Mouse (Mus musculus) embryonic fibroblast, embryonic 13.5 days (primary cell): Measurements from ENCODE around the gene Gp5.

ENCODE experiments used
- CTCF ChIP-seq: IDR thresholded peaks from 2 replicates; pipeline ENCODE4 v1.5.1; 2011; ENCODE audit warnings: mild to moderate bottlenecking, control low read depth, low read length, moderate library complexity, borderline replicate concordance; ENCODE audit not compliant: insufficient read depth
- POLR2A ChIP-seq: IDR thresholded peaks from 2 replicates; pipeline ENCODE4 v1.6.1; 2011; ENCODE audit warnings: low read depth, mild to moderate bottlenecking, control low read depth, low read length, moderate library complexity

DNA sequence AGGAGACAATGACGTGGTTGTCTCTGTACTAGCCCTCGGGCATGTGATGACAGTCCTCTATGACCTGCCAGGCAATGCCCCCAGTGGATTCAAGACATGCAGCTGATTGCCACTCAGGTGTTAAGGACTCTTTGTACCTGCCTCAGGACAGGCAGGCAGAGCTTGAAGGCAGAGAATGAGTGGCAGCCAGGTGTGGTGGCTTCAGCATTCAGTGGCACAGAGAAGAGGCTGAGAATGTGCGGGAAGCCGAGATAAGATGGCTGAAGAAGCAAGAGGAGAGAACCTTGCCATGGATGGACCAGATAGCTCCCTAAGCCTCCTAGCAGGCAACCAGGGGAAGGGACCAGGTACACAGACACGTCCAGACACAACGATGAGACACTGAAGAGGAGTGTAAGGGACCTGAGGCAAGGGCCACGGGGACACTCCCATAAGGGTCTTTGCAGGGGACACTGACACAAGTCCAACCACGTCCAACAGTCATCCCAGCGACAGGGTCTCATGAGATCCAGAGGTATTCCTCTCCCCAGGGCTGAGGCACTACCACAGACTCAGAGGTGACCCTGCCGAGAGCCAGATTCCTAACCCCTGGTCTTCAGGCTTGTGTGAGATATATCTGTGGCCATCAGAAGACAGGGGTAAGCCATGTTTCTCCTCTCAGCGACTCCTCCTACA lies 13.8 kb downstream of the Gp5 start:
- TF ChIP-seq CTCF (no peak), POLR2A (no peak)
